Comparison of ENCODE assay signal across 9 mouse cellular contexts in genomic region chr19:10895708-10896107, GRCm38 (mm10). TPM values are rescaled to one million over a fixed set of nuclear protein-coding genes. Genes with fewer than 3 reads are reported as not detected.
DNase-seq lines count a peak whose midpoint lies in the region; ATAC-seq and TF ChIP-seq lines count a peak whose summit lies in the region.
"Had no signal": no experiment of that assay in that cellular context is flagged by ENCODE, and none has a peak within 500 bp of the region (broad histone marks: within the 10 kb centered on the region; RNA-seq: fewer than 3 reads in every experiment).

No protein-coding gene starts in this region.

- peaks cover 35% of the 10 kb centered on the region for H3K4me1 ChIP-seq in heart, embryonic 13.5 days
- peaks cover 50% of the 10 kb centered on the region for H3K4me1 ChIP-seq in E14TG2a.4 (replicated peaks; ENCODE audit: low read depth, low read length)
- H3K4me1 ChIP-seq in embryonic facial prominence, embryonic 13.5 days, result peaks cover 15% of the 10 kb centered on the region
- H3K4me1 ChIP-seq in limb, embryonic 13.5 days, result peaks cover 21% of the 10 kb centered on the region
- peaks cover 17% of the 10 kb centered on the region for H3K4me1 ChIP-seq in stomach, embryonic 16.5 days (ENCODE audit: control insufficient read depth, insufficient read depth, low read length)

- DNase-seq in heart, postnatal 36 days, result no peak
- no peak for DNase-seq in layer of hippocampus, postnatal 10 days (ENCODE audit: low spot score in 2 of 2)
- no peak for DNase-seq in lung, postnatal 25 days (ENCODE audit: low spot score)

- intact Hi-C loops in heart, postnatal 36 days (cut with DNase I), result loop anchor here (2.0 kb wide), 1 partner anchor 53 kb away; the partner anchor contains the start of gene Ccdc86

- H3K9me3 ChIP-seq in heart, embryonic 13.5 days, result no peaks in the 10 kb centered on the region
- H3K9me3 ChIP-seq in E14TG2a.4 (ENCODE audit: low read length), result no peaks in the 10 kb centered on the region
- no peaks in the 10 kb centered on the region for H3K9me3 ChIP-seq in embryonic facial prominence, embryonic 13.5 days
- no peaks in the 10 kb centered on the region for H3K9me3 ChIP-seq in limb, embryonic 13.5 days
- no peaks in the 10 kb centered on the region for H3K9me3 ChIP-seq in stomach, embryonic 16.5 days (replicated peaks; ENCODE audit: control insufficient read depth, low read length)

- H3K9ac ChIP-seq in heart, embryonic 13.5 days, result peak overlapping the region; percentile 96
- H3K9ac ChIP-seq in embryonic facial prominence, embryonic 13.5 days, result peak overlapping the region; percentile 93
- H3K9ac ChIP-seq in limb, embryonic 13.5 days, result peak overlapping the region; percentile 96
- H3K9ac ChIP-seq in stomach, embryonic 16.5 days (ENCODE audit: low read length), result peak overlapping the region; percentile 92

- ATAC-seq in heart, embryonic 13.5 days (ENCODE audit: extremely low read depth, insufficient number of reproducible peaks, low FRiP score, low TSS enrichment), result no peak
- no peak for ATAC-seq in embryonic facial prominence, embryonic 13.5 days (ENCODE audit: insufficient number of reproducible peaks, insufficient read depth, low FRiP score, low TSS enrichment, low read depth)
- no peak for ATAC-seq in limb, embryonic 13.5 days (ENCODE audit: low FRiP score, low read depth)
- ATAC-seq in stomach, embryonic 16.5 days (ENCODE audit: insufficient read depth, low FRiP score), result peak; percentile 14; the same call in 1 of the 2 replicates

- peaks cover 34% of the 10 kb centered on the region for H3K36me3 ChIP-seq in heart, embryonic 13.5 days
- H3K36me3 ChIP-seq in E14TG2a.4 (ENCODE audit: insufficient read depth, low read length), result peaks cover 40% of the 10 kb centered on the region
- H3K36me3 ChIP-seq in embryonic facial prominence, embryonic 13.5 days, result peaks cover 34% of the 10 kb centered on the region
- peaks cover 36% of the 10 kb centered on the region for H3K36me3 ChIP-seq in limb, embryonic 13.5 days
- peaks cover 7% of the 10 kb centered on the region; the same call in 1 of the 2 replicates for H3K36me3 ChIP-seq in stomach, embryonic 16.5 days (ENCODE audit: control insufficient read depth, insufficient read depth, low read length)

- no peaks in the 10 kb centered on the region for H3K27me3 ChIP-seq in heart, embryonic 13.5 days (replicated peaks)
- no peaks in the 10 kb centered on the region for H3K27me3 ChIP-seq in E14TG2a.4 (ENCODE audit: insufficient read depth, low read length)
- H3K27me3 ChIP-seq in embryonic facial prominence, embryonic 13.5 days, result no peaks in the 10 kb centered on the region
- H3K27me3 ChIP-seq in limb, embryonic 13.5 days, result no peaks in the 10 kb centered on the region
- H3K27me3 ChIP-seq in stomach, embryonic 16.5 days (ENCODE audit: control insufficient read depth, insufficient read depth, low read length), result no peaks in the 10 kb centered on the region

- H3K4me3 ChIP-seq in heart, embryonic 13.5 days, result peak overlapping the region; percentile 94
- H3K4me3 ChIP-seq in E14TG2a.4 (replicated peaks; ENCODE audit: low read length), result peak overlapping the region; percentile 98
- H3K4me3 ChIP-seq in embryonic facial prominence, embryonic 13.5 days, result peak overlapping the region; percentile 87
- peak overlapping the region; percentile 92 for H3K4me3 ChIP-seq in limb, embryonic 13.5 days
- H3K4me3 ChIP-seq in stomach, embryonic 16.5 days (replicated peaks; ENCODE audit: low read length), result peak overlapping the region; percentile 93

- H3K4me2 ChIP-seq in heart, embryonic 13.5 days, result peak overlapping the region; percentile 76
- peak overlapping the region; percentile 85 for H3K4me2 ChIP-seq in embryonic facial prominence, embryonic 13.5 days
- H3K4me2 ChIP-seq in limb, embryonic 13.5 days (replicated peaks), result peak overlapping the region; percentile 94
- H3K4me2 ChIP-seq in stomach, embryonic 16.5 days (ENCODE audit: low read depth, low read length), result peak overlapping the region; percentile 89

- TF ChIP-seq CTCF in E14TG2a.4 (conservative IDR thresholded peaks at IDR 0.05; ENCODE audit: low read length), result no peak

- peak overlapping the region; percentile 96 for H3K27ac ChIP-seq in heart, embryonic 13.5 days (replicated peaks)
- H3K27ac ChIP-seq in embryonic facial prominence, embryonic 13.5 days, result peak overlapping the region; percentile 93
- H3K27ac ChIP-seq in limb, embryonic 13.5 days, result peak overlapping the region; percentile 94
- H3K27ac ChIP-seq in stomach, embryonic 16.5 days (ENCODE audit: low read length), result peak overlapping the region; percentile 94

- WGBS in heart, embryonic 13.5 days, result 2% methylated on average over 16 of the region's 16 CpGs
- 1% methylated on average over 16 of the region's 16 CpGs for WGBS in embryonic facial prominence, embryonic 13.5 days
- WGBS in limb, embryonic 13.5 days, result 1% methylated on average over 16 of the region's 16 CpGs
- WGBS in stomach, embryonic 16.5 days, result under 1% methylated on average over 16 of the region's 16 CpGs

RNA-seq across cellular contexts. Expression of gene Prpf19, which starts 0.7 kb away (rescaled TPM):
- 30.3 TPM in 2 replicates for polyA plus RNA-seq in heart, embryonic 13.5 days (2015; fragmentation: Nextera tagmentation; extraction: Ambion mirVana)
- total RNA-seq in heart, postnatal 36 days (2021), result 100 to 1,000 TPM; 218 to 273 TPM
- polyA plus RNA-seq in embryonic facial prominence, embryonic 13.5 days (2015; fragmentation: Nextera tagmentation; extraction: Ambion mirVana), result 45.3 and 47.5 TPM in 2 replicates
- 49.9 and 50.9 TPM in 2 replicates for polyA plus RNA-seq in limb, embryonic 13.5 days (2015; fragmentation: Nextera tagmentation; extraction: Ambion mirVana)
- polyA plus RNA-seq in stomach, embryonic 16.5 days (2015; fragmentation: Nextera tagmentation; extraction: Ambion mirVana), result 36.8 and 40.6 TPM in 2 replicates
- total RNA-seq in layer of hippocampus, postnatal 10 days (2021), result 100 to 1,000 TPM; 191 to 208 TPM

RNA-seq across cellular contexts. Expression of gene Tmem109, which starts 13.9 kb away (rescaled TPM):
- 84.7 and 87.1 TPM in 2 replicates for polyA plus RNA-seq in heart, embryonic 13.5 days (2015; fragmentation: Nextera tagmentation; extraction: Ambion mirVana)
- 100 to 1,000 TPM in 1 of 2 experiments, 10 to 100 TPM in 1; 97.4 to 107 TPM for total RNA-seq in heart, postnatal 36 days (2021)
- 82.6 and 87.1 TPM in 2 replicates for polyA plus RNA-seq in embryonic facial prominence, embryonic 13.5 days (2015; fragmentation: Nextera tagmentation; extraction: Ambion mirVana)
- polyA plus RNA-seq in limb, embryonic 13.5 days (2015; fragmentation: Nextera tagmentation; extraction: Ambion mirVana), result 92.0 and 100 TPM in 2 replicates
- polyA plus RNA-seq in stomach, embryonic 16.5 days (2015; fragmentation: Nextera tagmentation; extraction: Ambion mirVana), result 147 and 169 TPM in 2 replicates
- total RNA-seq in layer of hippocampus, postnatal 10 days (2021), result 10 to 100 TPM; 36.4 to 37.3 TPM

RNA-seq across cellular contexts. Expression of gene Zp1, which starts 24.7 kb away (rescaled TPM):
- polyA plus RNA-seq in heart, embryonic 13.5 days (2015; fragmentation: Nextera tagmentation; extraction: Ambion mirVana), result 0.08 TPM in 1 of 2 replicates, not detected in the other
- total RNA-seq in heart, postnatal 36 days (2021), result not detected
- polyA plus RNA-seq in embryonic facial prominence, embryonic 13.5 days (2015; fragmentation: Nextera tagmentation; extraction: Ambion mirVana), result not detected in 2 replicates
- polyA plus RNA-seq in limb, embryonic 13.5 days (2015; fragmentation: Nextera tagmentation; extraction: Ambion mirVana), result not detected in 2 replicates
- not detected in 2 replicates for polyA plus RNA-seq in stomach, embryonic 16.5 days (2015; fragmentation: Nextera tagmentation; extraction: Ambion mirVana)
- not detected for total RNA-seq in layer of hippocampus, postnatal 10 days (2021)
- total RNA-seq: neutrophil, adult 5-6 weeks had no signal

RNA-seq across cellular contexts. Expression of gene Tmem132a, which starts 26.0 kb away (rescaled TPM):
- polyA plus RNA-seq in heart, embryonic 13.5 days (2015; fragmentation: Nextera tagmentation; extraction: Ambion mirVana), result 51.4 and 52.4 TPM in 2 replicates
- total RNA-seq in heart, postnatal 36 days (2021), result 10 to 100 TPM; 12.4 to 14.8 TPM
- 99.9 and 107 TPM in 2 replicates for polyA plus RNA-seq in embryonic facial prominence, embryonic 13.5 days (2015; fragmentation: Nextera tagmentation; extraction: Ambion mirVana)
- polyA plus RNA-seq in limb, embryonic 13.5 days (2015; fragmentation: Nextera tagmentation; extraction: Ambion mirVana), result 106 and 111 TPM in 2 replicates
- polyA plus RNA-seq in stomach, embryonic 16.5 days (2015; fragmentation: Nextera tagmentation; extraction: Ambion mirVana), result 66.3 and 70.6 TPM in 2 replicates
- 100 to 1,000 TPM; 250 to 259 TPM for total RNA-seq in layer of hippocampus, postnatal 10 days (2021)

RNA-seq across cellular contexts. Expression of gene Ptgdr2, which starts 41.3 kb away (rescaled TPM):
- polyA plus RNA-seq in heart, embryonic 13.5 days (2015; fragmentation: Nextera tagmentation; extraction: Ambion mirVana), result 0.11 TPM in 1 of 2 replicates, not detected in the other
- total RNA-seq in heart, postnatal 36 days (2021), result under 1 TPM in 1 of 2 experiments, not detected in 1; 0.14 TPM
- polyA plus RNA-seq in embryonic facial prominence, embryonic 13.5 days (2015; fragmentation: Nextera tagmentation; extraction: Ambion mirVana), result 0.10 TPM in 1 of 2 replicates, not detected in the other
- 0.10 TPM in 1 of 2 replicates, not detected in the other for polyA plus RNA-seq in limb, embryonic 13.5 days (2015; fragmentation: Nextera tagmentation; extraction: Ambion mirVana)
- not detected in 2 replicates for polyA plus RNA-seq in stomach, embryonic 16.5 days (2015; fragmentation: Nextera tagmentation; extraction: Ambion mirVana)
- total RNA-seq in layer of hippocampus, postnatal 10 days (2021), result under 1 TPM; 0.29 to 0.39 TPM
